Mouse (Mus musculus) left cerebral cortex, adult 2 months (tissue): ENCODE measurements around the gene Myadml2. TPM values are rescaled to one million over a fixed set of nuclear protein-coding genes. Genes with fewer than 3 reads are reported as not detected.
A peak's percentile ranks its signal among the peaks of the same experiment; 100 is the strongest.
"Not testable (repeated sequence)": the region's sequence is repeated elsewhere in the genome, so short reads cannot be mapped to it uniquely, and the experiment has no call there.

Source experiments
- DNase-seq, 2 experiments: peaks; one replicate each; pipeline ENCODE4 v3.0.0; 2021 to 2022; ENCODE audit warnings: low spot score in 2 of 2, mixed read lengths in 1 of 2; ENCODE audit errors: extremely low spot score in 1 of 2
- H3K27ac ChIP-seq: fragments of 200-600 bp; 2 replicates; pipeline ENCODE4 v1.8.1; 2022
- H3K4me3 ChIP-seq: fragments of 200-600 bp; 2 replicates; pipeline ENCODE4 v1.8.1; 2022
- CTCF ChIP-seq: fragments of 200-600 bp; IDR thresholded peaks from 2 replicates; pipeline ENCODE4 v1.8.1; 2022; ENCODE audit warnings: antibody characterized with exemption, mild to moderate bottlenecking, moderate library complexity
- intact Hi-C: fragments of 180-260 bp; cut with DNase I; formaldehyde crosslinking; loops from one replicate; pipeline ENCODE4 v1.15.1; 2025
- total RNA-seq, 2 experiments: library from RNA; stranded (reverse); gene quantifications; 2 replicates each; pipeline ENCODE4 v1.2.3; 2021

Myadml2 gene
- total RNA-seq, 2 experiments from 2014 or later: 6.9 to 8.8 TPM

- intact Hi-C loops: no loop called here
- DNase-seq: no peak
- Histone ChIP-seq H3K27ac (no peak overlapping the region), H3K4me3 (no peak overlapping the region)
- TF ChIP-seq CTCF: peak; percentile 51
These were observed 32.0 kb upstream of the Myadml2 start for GRCm38 (mm10) chr11:120679909-120680308.

DNA sequence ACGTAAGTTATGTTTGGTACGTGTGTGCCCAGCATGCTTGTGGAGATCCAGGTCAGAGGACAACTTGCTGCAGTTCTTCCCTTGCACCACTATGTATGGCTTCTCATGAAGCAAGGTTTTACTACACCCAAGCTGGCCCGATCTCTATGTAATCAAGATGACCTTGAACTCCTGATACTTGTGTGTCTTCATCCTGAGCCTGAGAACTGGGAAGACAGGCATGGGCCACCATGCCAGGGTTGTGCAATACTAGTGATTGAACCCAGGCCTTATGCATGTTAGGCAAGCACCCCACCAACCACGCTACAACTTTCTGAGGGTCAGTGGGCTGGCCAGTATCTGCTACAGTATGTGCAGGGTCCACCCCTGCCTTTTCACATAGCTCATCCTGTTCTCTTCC is 29.0 kb upstream of the Myadml2 start:
- intact Hi-C loops: no loop called here
- Histone ChIP-seq H3K27ac (no peak overlapping the region), H3K4me3 (no peak overlapping the region)
- no peak for TF ChIP-seq CTCF
- DNase-seq: no peak

DNA sequence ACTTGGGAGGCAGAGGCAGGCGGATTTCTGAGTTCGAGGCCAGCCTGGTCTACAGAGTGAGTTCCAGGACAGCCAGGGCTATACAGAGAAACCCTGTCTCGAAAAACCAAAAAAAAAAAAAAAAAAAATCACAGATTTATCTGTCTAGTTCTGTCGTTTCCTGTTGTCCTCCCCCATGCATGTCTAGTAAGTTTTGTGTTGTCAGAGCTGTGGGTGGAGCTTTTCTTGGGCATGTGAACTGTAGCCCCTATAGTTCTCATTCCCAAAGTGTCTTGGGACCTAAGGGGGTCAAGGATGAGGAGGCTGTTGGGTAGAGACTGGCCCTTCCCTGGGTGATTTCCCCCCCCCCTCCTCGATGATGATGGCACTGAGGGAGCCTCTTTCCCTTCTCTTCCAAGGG is 27.9 kb upstream of the Myadml2 start:
- DNase-seq, H3K27ac ChIP-seq, H3K4me3 ChIP-seq, intact Hi-C loops: not testable (repeated sequence)

DNA sequence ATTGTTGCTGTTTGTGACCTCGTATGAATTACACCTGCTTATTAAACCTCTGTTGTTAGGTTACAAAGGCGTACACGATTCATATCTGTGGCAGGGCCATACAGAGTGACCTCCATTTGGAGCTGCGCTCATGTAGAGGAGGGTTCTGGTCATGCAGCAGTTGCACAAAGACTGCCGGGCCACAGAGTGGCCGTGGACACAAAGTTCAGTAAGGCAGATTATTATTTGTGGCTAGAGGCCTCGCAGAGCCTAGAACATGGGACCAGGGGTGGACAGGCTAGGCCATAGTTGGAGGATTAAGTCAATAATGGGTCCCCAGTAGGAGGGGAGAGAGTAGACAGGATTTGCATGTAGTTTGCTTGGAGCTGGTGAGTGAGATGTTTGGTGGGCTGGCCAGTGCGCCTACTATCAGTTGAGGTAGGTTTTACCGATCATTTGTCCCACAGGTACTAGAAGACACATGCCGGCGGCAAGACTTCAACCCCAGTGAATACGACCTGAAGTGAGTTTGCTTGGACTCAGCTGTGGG is 25.7 kb upstream of the Myadml2 start:
- H3K27ac ChIP-seq: peak overlapping the region; percentile 84
- no peak for DNase-seq
- intact Hi-C loops: no loop called here
- peak overlapping the region; percentile 90 for H3K4me3 ChIP-seq
- TF ChIP-seq CTCF: no peak

DNA sequence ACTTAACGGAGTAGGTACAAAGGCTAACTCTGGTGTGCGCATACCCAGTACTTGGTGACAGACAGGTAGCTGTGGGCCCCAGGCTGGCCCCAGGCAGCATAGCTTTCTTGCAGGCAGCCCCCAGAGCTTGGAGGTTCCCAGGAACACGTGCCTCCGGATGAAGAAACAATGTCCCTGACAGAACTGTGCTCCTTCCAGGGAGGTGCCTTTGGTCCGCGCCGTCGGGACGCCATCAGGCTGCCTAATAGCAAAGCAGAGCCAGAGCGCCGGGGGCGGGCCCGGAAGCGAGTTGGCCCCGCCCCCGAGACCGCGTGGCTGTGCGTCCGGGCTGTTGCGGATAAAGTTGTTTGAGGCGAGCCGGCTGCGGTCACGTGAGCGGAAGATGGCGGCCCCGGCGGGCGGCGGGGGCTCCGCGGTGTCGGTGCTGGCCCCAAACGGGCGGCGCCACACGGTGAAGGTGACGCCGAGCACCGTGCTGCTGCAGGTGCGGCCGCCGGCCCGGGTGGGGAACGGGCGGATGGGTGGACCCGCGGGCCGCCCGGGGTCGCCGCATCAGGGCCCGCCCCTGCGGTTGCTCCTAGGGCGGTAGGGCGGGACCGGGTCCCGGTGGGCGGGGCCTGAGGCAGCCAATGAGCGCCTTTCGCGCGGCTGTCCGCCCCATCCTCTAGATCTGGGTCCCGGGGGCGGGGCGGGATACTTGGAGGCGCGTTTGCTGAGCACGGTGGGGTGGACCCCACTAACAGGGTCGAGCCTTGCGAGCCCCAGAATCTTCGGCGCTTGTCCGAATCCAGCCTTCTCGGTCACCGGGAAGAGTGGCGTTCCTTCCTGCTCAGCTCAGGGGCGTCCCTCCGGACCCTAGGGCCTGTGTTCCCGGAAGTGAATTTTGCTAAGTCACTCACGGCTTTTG is 25.0 kb upstream of the Myadml2 start, which contains the start of gene Aspscr1:
Gene Aspscr1, plus strand, starts transcription at position 287 of the 907 bp plus-strand sequence.
- Histone ChIP-seq H3K27ac (peak within 1 kb of the TSS; percentile 84), H3K4me3 (peak within 1 kb of the TSS; percentile 90)
- peak; percentile 92 to 94 for DNase-seq
- no peak; the same call in 1 of the 2 replicates for TF ChIP-seq CTCF
- intact Hi-C loops: no loop called here

DNA sequence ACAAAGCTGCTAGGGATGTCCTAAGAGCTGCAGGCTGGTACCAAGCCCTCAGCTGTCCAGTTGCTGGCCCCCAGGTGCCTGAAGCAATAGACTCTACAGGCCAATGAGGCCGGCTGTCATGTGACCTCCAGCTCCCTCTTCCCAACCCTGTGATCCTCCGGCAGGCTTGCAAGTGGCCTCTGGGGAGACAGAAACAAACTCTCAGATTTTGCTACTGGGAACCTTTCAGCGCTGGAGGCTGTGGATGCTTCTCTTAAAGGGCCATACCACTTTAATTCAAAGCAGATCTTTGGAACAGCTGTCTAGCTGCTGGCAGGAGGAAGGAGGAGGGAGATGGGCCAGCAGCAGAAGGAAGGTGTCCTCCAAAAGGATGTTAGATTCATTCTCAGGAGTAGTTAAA is 18.7 kb upstream of the Myadml2 start:
- no peak for TF ChIP-seq CTCF
- intact Hi-C loops: no loop called here
- DNase-seq: no peak
- no peak overlapping the region for H3K4me3 ChIP-seq
- no peak overlapping the region for H3K27ac ChIP-seq

DNA sequence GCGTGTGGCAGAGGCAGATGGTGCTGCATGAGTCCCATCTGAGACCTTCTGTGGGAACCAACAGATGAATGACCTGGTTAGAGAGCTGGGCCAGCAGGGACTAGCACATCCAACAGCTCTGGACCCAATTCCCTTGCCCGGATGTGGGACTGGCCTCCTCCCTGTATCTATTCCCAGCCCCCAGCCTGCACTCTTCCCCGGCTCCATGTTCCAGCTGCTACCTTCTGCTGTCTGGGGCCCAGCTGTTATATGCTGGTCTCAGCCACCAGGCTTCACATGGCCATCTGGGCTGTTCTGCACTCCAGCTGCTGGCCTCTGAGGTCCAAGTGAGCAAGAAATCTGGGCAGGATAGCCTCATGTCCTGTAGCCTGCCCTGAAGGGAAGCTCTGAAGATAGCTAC is 17.4 kb upstream of the Myadml2 start:
- Histone ChIP-seq H3K27ac (no peak overlapping the region), H3K4me3 (no peak overlapping the region)
- TF ChIP-seq CTCF: no peak
- no peak for DNase-seq
- intact Hi-C loops: no loop called here

DNA sequence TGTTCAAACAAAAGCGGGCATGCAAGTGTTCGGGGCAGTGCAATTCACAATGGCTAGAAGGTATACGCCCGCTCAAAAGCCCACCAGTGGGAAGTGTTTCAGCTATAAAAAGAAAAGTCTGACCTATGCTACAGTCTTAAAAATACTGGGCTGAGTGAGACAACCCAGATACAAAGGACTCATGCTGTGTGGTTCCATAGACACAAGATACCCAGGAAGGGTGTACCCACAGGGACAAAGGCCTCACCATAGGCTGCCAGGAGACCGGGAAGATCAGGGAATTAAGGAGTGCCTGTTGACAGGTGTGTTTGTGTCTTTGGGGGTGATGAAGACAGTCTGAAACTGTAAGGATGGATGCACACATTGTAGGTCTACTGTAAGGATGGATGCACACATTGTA is 15.8 kb upstream of the Myadml2 start:
- no peak overlapping the region for H3K4me3 ChIP-seq
- intact Hi-C loops: no loop called here
- no peak for DNase-seq
- H3K27ac ChIP-seq: no peak overlapping the region
- no peak for TF ChIP-seq CTCF

GRCm38 (mm10) chr11:120662759-120663158 is 14.8 kb upstream of the Myadml2 start:
- H3K4me3 ChIP-seq: no peak overlapping the region
- no peak for DNase-seq
- no peak overlapping the region for H3K27ac ChIP-seq
- TF ChIP-seq CTCF: no peak
- intact Hi-C loops: no loop called here

- Histone ChIP-seq H3K4me3 (peak within 1 kb of the TSS; percentile 46), H3K27ac (peak within 1 kb of the TSS; percentile 2)
- intact Hi-C loops: no loop called here
- no peak for DNase-seq
- TF ChIP-seq CTCF: no peak
These were observed 13.1 kb upstream of the Myadml2 start, which contains the start of gene Notum for GRCm38 (mm10) chr11:120661076-120661460. TSS of gene Notum (minus strand) at chr11:120661175.

DNA sequence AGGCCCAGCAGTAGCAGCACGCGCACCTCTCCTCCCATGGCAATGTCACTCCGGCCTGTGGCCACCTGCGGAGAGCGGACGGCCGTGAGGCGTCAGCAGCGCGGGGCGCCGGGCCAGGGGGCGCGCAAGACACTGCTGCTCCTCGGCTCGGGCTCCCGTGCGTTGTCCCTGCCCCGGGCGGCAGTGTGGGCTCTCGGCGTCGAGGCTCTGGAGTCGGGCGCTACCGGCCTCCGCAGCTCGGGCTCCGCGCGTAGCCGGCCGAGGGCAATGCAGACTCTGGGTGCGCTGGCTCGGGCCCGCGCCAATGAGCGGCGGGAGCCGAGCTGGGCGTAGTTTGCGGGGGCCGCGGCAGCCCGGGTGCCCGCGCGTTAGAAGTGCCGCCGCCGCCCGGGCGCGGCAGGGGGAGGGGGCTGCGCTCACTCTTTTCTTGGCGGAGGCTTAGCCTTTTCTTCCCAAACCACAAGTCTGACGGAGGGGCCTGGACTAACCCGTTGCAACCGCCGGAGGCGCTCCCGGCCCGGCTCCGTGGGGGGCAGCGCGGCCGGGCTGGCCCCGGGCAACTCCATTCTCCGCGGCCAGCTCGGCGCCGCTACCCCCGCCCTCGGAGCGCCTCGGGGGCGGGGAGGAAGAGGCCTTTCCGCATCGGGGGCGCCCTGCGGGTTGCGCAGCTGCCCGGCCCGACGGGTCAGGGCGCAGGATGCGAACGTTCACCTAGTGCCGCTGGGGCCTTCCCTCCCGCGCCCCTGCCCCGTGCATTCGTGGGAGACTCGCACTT is 12.5 kb upstream of the Myadml2 start:
- TF ChIP-seq CTCF: peak; percentile 49
- Histone ChIP-seq H3K4me3 (peak overlapping the region; percentile 46), H3K27ac (peak overlapping the region; percentile 2)
- intact Hi-C loops: no loop called here
- no peak for DNase-seq
